Mouse (Mus musculus): ENCODE data around the gene Ppp6r2. TPM values are rescaled to one million over a fixed set of nuclear protein-coding genes. Genes with fewer than 3 reads are reported as not detected.

The Ppp6r2 gene
- total and polyA plus RNA-seq, 2 experiments from 2014 or later = 71.2 to 290 TPM

- peaks cover 44% of the 10 kb centered on the region for H3K4me1 ChIP-seq (ENCODE audit: insufficient read depth, low read length)
- no peaks in the 10 kb centered on the region for H3K36me3 ChIP-seq (ENCODE audit: insufficient read depth, low read length)
- no peaks in the 10 kb centered on the region for H3K9me3 ChIP-seq (ENCODE audit: low read length)
- H3K27me3 ChIP-seq (ENCODE audit: insufficient read depth, low read length) = no peaks in the 10 kb centered on the region
- peak overlapping the region; percentile 78 for H3K4me3 ChIP-seq (ENCODE audit: low read length)
- peak overlapping the region; percentile 94; the same call in 1 of the 2 replicates for H3K9ac ChIP-seq (replicated peaks; ENCODE audit: low read length)
- peak overlapping the region; percentile 96 for H3K4me2 ChIP-seq (ENCODE audit: low read depth, low read length)
- DNase-seq (ENCODE audit: low spot score) (no peak), ATAC-seq (no peak)
- 74% methylated on average over 4 of the region's 4 CpGs for WGBS
- TF ChIP-seq CTCF (IDR thresholded peaks at IDR 0.05; ENCODE audit: low read depth) = no peak
- H3K27ac ChIP-seq = peak overlapping the region; percentile 94; the same call in 1 of the 2 replicates
Observed at GRCm38 (mm10) chr15:89177576-89178259, 33.6 kb upstream of the Ppp6r2 start.

DNA sequence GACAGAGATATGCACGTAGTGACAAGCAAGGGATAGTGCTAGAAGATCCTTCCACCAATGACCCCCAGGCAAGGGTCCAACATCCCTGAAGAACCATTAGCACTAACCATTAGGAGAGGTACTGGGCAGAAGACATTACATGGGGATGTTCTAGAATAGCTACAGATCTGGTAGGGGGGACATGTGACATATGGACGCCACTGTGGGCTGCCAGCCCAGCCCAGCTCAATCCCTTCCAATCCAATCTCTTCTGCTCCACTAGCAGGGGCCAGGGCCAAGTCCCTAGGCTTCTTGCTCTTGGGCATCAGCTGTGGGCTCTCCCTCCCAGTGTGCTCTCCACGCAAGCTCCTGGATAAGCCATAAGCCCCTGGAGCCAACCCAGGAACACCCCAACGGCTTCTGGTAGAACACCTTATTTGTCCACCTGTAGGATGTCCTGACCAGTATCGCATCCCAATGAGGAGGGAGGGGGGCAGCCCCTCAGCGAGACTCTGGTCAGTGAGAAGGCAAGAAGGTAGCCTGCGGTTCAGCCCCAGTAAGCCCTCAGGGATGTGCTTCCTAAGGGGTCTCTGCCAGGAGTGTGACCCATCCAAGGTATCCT is 33.0 kb upstream of the Ppp6r2 start:
- H3K4me1 ChIP-seq (ENCODE audit: insufficient read depth, low read length) = peaks cover 42% of the 10 kb centered on the region
- 46% methylated on average over 7 of the region's 7 CpGs for WGBS
- DNase-seq (ENCODE audit: low spot score) (peak; percentile 71), ATAC-seq (peak; percentile 9; the same call in 1 of the 2 replicates)
- H3K9ac ChIP-seq (replicated peaks; ENCODE audit: low read length) = peak overlapping the region; percentile 94
- peak overlapping the region; percentile 78 for H3K4me3 ChIP-seq (ENCODE audit: low read length)
- H3K9me3 ChIP-seq (ENCODE audit: low read length) = no peaks in the 10 kb centered on the region
- H3K27me3 ChIP-seq (ENCODE audit: insufficient read depth, low read length) = no peaks in the 10 kb centered on the region
- peak overlapping the region; percentile 94 for H3K27ac ChIP-seq
- no peaks in the 10 kb centered on the region for H3K36me3 ChIP-seq (ENCODE audit: insufficient read depth, low read length)
- no peak for TF ChIP-seq CTCF (IDR thresholded peaks at IDR 0.05; ENCODE audit: low read depth)
- peak overlapping the region; percentile 96 for H3K4me2 ChIP-seq (ENCODE audit: low read depth, low read length)

- peak overlapping the region; percentile 94 for H3K9ac ChIP-seq (replicated peaks; ENCODE audit: low read length)
- H3K36me3 ChIP-seq (ENCODE audit: insufficient read depth, low read length) = no peaks in the 10 kb centered on the region
- no peaks in the 10 kb centered on the region for H3K27me3 ChIP-seq (ENCODE audit: insufficient read depth, low read length)
- H3K27ac ChIP-seq = peak overlapping the region; percentile 94
- TF ChIP-seq CTCF (IDR thresholded peaks at IDR 0.05; ENCODE audit: low read depth) = no peak
- peak overlapping the region; percentile 96 for H3K4me2 ChIP-seq (ENCODE audit: low read depth, low read length)
- H3K9me3 ChIP-seq (ENCODE audit: low read length) = no peaks in the 10 kb centered on the region
- WGBS = 2% methylated on average over 16 of the region's 16 CpGs
- peaks cover 35% of the 10 kb centered on the region for H3K4me1 ChIP-seq (ENCODE audit: insufficient read depth, low read length)
- H3K4me3 ChIP-seq (ENCODE audit: low read length) = peak overlapping the region; percentile 78
- ATAC-seq = no peak
- DNase-seq (ENCODE audit: low spot score) = peak; percentile 60
Observed at GRCm38 (mm10) chr15:89178954-89179629, 32.3 kb upstream of the Ppp6r2 start.

DNA sequence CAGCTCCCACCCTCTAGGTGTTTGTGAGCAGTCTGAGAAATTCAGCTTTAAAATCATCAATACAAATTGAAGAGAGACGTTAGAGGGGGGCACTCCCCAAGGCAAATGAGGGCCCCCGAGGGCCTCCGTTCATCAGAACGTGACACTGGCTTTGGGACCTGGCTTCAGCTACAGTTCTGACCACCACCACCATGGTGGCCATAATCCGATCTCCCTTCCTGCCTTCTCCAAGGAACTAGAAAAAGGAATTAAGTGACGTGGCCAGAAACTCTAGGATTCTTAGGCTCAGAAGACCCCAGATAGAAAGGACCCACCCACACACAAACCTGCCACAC is 31.8 kb upstream of the Ppp6r2 start:
- H3K4me1 ChIP-seq (ENCODE audit: insufficient read depth, low read length) = peaks cover 35% of the 10 kb centered on the region
- DNase-seq (ENCODE audit: low spot score) = no peak
- peak overlapping the region; percentile 94 for H3K9ac ChIP-seq (replicated peaks; ENCODE audit: low read length)
- no peaks in the 10 kb centered on the region for H3K27me3 ChIP-seq (ENCODE audit: insufficient read depth, low read length)
- ATAC-seq = no peak
- no peaks in the 10 kb centered on the region for H3K9me3 ChIP-seq (ENCODE audit: low read length)
- H3K4me2 ChIP-seq (ENCODE audit: low read depth, low read length) = peak overlapping the region; percentile 96
- TF ChIP-seq CTCF (IDR thresholded peaks at IDR 0.05; ENCODE audit: low read depth) = no peak
- no peaks in the 10 kb centered on the region for H3K36me3 ChIP-seq (ENCODE audit: insufficient read depth, low read length)
- peak overlapping the region; percentile 78 for H3K4me3 ChIP-seq (ENCODE audit: low read length)
- WGBS = 2% methylated on average over 6 of the region's 6 CpGs
- H3K27ac ChIP-seq = peak overlapping the region; percentile 94

DNA sequence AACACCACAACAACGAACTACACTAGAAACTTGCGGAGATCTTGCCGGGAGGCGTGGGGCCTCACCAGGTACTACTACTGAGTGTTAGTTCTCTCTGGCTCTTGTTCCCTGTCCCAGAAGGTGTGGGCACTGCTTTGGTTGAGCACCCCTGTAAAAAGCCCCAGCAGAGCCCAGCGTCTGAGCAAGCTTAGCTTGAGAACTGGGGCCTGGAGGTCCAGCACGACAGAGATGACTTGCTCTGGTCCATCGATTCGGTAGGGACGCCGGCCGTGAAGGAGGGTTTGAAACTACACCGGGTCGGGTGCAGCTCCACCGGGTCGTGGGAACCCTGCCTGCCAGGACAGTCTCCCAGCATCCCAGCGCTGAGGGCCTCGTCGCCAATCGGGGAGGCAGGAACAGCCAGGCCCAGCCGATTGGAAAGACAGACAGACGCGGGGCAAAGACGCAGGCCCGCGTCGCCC is 31.2 kb upstream of the Ppp6r2 start:
- Histone ChIP-seq H3K4me3 (ENCODE audit: low read length) (peak overlapping the region; percentile 78), H3K9ac (replicated peaks; ENCODE audit: low read length) (peak overlapping the region; percentile 94), H3K27ac (peak overlapping the region; percentile 94), H3K9me3 (ENCODE audit: low read length) (no peaks in the 10 kb centered on the region), H3K4me1 (ENCODE audit: insufficient read depth, low read length) (peaks cover 35% of the 10 kb centered on the region), H3K4me2 (ENCODE audit: low read depth, low read length) (peak overlapping the region; percentile 96), H3K36me3 (ENCODE audit: insufficient read depth, low read length) (no peaks in the 10 kb centered on the region), H3K27me3 (ENCODE audit: insufficient read depth, low read length) (no peaks in the 10 kb centered on the region)
- no peak for TF ChIP-seq CTCF (IDR thresholded peaks at IDR 0.05; ENCODE audit: low read depth)
- ATAC-seq = no peak
- WGBS = under 1% methylated on average over 25 of the region's 26 CpGs
- no peak for DNase-seq (ENCODE audit: low spot score)

- peaks cover 35% of the 10 kb centered on the region for H3K4me1 ChIP-seq (ENCODE audit: insufficient read depth, low read length)
- WGBS = under 1% methylated on average over 61 of the region's 72 CpGs
Observed at GRCm38 (mm10) chr15:89180571-89181229, 30.7 kb upstream of the Ppp6r2 start, which contains the start of gene Plxnb2. Plxnb2 (minus strand) TSS chr15:89180788.

More at GRCm38 (mm10) chr15:89180571-89181229, 30.7 kb upstream of the Ppp6r2 start, which contains the start of gene Plxnb2:
- 0 out of 2 replicates have a peak, but pooled peaks cover 5% of the 10 kb centered on the region for H3K36me3 ChIP-seq (ENCODE audit: insufficient read depth, low read length)
- ATAC-seq (peak; percentile 89), DNase-seq (ENCODE audit: low spot score) (peak; percentile 94)
- no peak for TF ChIP-seq CTCF (IDR thresholded peaks at IDR 0.05; ENCODE audit: low read depth)
- H3K9me3 ChIP-seq (ENCODE audit: low read length) = no peaks in the 10 kb centered on the region
- H3K4me3 ChIP-seq (ENCODE audit: low read length) = peak within 1 kb of the TSS; percentile 78
- no peaks in the 10 kb centered on the region for H3K27me3 ChIP-seq (ENCODE audit: insufficient read depth, low read length)
- H3K9ac ChIP-seq (replicated peaks; ENCODE audit: low read length) = peak within 1 kb of the TSS; percentile 94
- H3K4me2 ChIP-seq (ENCODE audit: low read depth, low read length) = peak within 1 kb of the TSS; percentile 96
- H3K27ac ChIP-seq = peak within 1 kb of the TSS; percentile 94

Data from hindbrain, postnatal 0 days (tissue).